Mouse (Mus musculus) gastrocnemius, adult 2 months (tissue): ENCODE data around the gene Ikzf2. TPM values are rescaled to one million over a fixed set of nuclear protein-coding genes. Genes with fewer than 3 reads are reported as not detected.

ENCODE experiments used
- DNase-seq: peaks from one replicate; pipeline ENCODE4 v3.0.0; 2022
- H3K27ac ChIP-seq: fragments of 200-600 bp; 2 replicates; pipeline ENCODE4 v1.8.1; 2022; ENCODE audit warnings: mild to moderate bottlenecking
- H3K4me3 ChIP-seq: fragments of 200-600 bp; 2 replicates; pipeline ENCODE4 v1.8.1; 2022; ENCODE audit warnings: mild to moderate bottlenecking, moderate library complexity
- CTCF ChIP-seq: fragments of 200-600 bp; IDR thresholded peaks from 2 replicates; pipeline ENCODE4 v1.8.1; 2022; ENCODE audit warnings: antibody characterized with exemption, mild to moderate bottlenecking, moderate library complexity
- intact Hi-C: fragments of 180-260 bp; cut with DNase I; formaldehyde crosslinking; loops from one replicate; pipeline ENCODE4 v1.15.1; 2025
- total RNA-seq, 2 experiments: library from RNA; stranded (reverse); gene quantifications; 2 replicates each; pipeline ENCODE4 v1.2.3; 2021

Gene Ikzf2
- total RNA-seq, 2 experiments from 2014 or later, result 15.0 to 24.4 TPM

DNA sequence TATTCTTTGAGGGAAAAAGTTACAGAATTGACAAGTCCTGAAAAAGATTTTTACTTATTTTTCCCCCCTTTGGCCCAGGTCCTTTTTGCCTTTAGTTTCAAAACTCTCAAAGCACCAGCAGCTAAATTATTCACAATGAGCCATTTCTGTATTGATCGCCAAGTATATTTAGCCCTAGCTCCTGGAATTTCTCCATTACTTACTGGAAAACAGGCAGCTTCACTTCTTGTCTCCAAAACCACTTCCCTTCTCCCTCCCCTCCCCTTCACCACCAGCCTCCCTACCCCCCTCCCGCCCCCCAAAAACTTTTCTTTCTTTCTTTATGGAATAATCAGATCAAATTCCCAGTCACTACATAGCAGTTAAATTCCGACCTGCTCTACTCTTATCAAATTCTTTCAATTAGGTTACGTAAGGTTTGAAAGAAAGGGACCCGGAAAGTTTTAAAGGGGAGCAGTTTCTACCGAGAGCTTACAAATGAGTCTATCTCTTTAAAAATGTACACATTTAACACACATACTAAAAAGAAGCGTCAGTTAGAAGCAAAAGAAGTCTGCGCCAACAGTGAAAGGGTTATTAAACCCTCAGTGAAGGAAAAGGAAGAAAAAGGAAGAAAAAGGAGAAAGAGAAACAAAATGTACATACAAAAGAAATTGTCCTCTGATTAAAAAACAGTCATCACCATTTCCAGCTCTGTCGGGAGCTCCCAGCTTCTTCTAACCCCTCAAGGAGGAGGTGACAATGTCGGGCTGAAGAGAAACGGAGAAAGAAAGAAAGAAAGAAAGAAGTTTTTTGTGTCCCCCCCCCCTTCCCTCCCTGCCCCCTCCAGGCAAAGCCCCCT, 1.8 kb downstream of the Ikzf2 start:
- peak overlapping the region; percentile 91 for H3K27ac ChIP-seq
- TF ChIP-seq CTCF, result no peak
- peak overlapping the region; percentile 94 for H3K4me3 ChIP-seq
- intact Hi-C loops, result loop anchor here (5.0 kb wide), 3 partner anchors 43 to 443 kb away; no protein-coding TSS in a partner anchor
- DNase-seq, result no peak

DNA sequence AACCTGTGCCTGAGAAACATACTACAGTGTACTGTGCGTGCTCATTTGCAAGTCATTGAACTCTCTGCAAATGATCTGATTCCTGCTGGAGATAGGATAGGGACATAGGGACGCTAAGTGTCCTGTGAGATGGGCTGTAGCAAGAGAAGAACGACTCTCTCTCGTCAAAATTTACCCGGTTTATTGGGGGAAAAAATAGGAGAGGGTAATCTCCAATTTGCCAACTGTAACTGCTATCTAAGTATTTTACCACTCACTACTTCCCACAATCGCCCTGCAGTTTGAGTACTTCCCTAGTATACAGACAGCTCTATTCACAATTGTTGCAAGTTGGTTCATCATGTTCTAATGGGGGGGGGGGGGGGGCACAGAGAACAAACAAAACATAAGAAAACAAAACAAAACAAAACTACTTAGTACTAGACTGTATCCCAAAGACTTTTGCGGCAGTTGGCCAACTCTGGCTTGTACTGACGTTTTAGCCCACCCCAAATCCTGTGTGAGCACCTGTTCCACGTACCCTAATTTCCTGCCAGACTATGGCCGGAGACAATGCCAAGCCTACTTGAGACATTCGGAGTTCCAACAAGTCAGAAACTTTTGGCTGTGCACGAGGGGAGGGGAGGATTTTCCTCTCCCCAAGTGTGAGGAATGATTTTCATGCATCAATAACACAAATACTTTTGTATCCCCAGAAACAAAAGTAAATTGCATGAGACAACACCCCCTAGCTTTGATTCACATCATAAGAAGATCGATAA, 2.6 kb downstream of the Ikzf2 start:
- peak; percentile 24 for DNase-seq
- Histone ChIP-seq H3K27ac (peak overlapping the region; percentile 91), H3K4me3 (peak overlapping the region; percentile 94)
- intact Hi-C loops, result loop anchor here (5.0 kb wide), 4 partner anchors 42 to 442 kb away; no protein-coding TSS in a partner anchor
- no peak for TF ChIP-seq CTCF

DNA sequence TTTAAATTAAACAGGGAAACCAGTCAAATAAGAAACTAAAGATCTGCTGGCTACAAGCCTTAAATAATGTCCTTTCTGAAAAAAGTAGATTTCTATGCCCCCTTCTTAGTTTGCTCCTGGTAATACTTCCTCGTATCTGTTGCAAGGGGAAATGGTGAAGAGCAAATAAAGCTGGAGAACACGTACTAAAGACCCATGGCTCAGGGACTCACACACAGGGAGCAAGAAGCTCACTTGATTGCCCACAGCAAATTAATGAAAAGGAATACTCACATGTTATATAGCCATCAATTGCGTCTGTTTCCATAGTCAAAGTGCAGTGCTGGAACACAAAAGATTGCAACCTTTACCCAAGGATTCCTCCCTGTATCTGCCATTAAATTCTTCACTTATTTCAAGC, 3.2 kb downstream of the Ikzf2 start:
- no peak for TF ChIP-seq CTCF
- DNase-seq, result no peak
- intact Hi-C loops, result loop anchor here (5.0 kb wide), 1 partner anchor 87 kb away; no protein-coding TSS in a partner anchor
- H3K27ac ChIP-seq, result peak overlapping the region; percentile 91; the same call in 1 of the 2 replicates
- peak overlapping the region; percentile 94 for H3K4me3 ChIP-seq

DNA sequence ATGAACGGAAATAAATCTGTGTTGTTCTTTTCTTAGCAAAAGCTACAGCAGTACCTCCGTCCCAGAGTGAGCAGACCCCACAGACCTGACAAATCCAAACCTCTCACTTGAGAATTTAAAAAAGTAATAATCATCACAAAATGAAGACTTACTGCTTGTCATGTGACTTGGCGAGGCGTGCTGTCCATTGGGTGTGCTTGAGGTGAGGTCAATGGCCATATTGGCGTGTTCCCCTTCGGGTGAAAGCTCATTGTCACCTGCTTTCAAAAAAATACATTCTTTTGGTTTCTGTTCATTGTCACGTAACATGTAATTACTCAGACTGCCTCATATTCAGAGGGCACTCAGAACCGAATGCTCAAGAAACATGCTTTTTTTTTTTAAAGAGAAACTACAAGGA, 4.0 kb downstream of the Ikzf2 start:
- intact Hi-C loops, result loop anchor here (5.0 kb wide), 1 partner anchor 86 kb away; no protein-coding TSS in a partner anchor
- Histone ChIP-seq H3K4me3 (no peak overlapping the region), H3K27ac (no peak overlapping the region)
- TF ChIP-seq CTCF, result no peak
- no peak for DNase-seq

DNA sequence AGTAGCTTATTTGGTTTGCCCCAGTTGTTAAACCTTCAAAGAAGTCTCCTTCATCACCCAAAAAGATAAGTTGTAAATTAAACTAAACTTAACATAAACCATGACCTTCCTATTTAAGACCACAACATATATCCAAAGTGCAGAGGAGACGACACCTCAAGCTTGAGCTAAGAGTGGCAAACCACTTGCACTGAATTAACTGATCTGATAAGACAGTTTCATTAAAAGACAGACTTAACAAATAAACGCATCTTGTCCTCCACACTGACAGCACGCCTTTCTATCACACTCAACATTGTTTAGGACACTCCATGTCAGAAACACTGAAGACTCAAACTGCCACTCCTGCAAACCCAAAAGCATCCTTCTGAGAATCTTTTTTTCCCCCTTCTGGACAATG, 4.8 kb downstream of the Ikzf2 start:
- Histone ChIP-seq H3K27ac (no peak overlapping the region), H3K4me3 (no peak overlapping the region)
- intact Hi-C loops, result loop anchor here (5.0 kb wide), 1 partner anchor 85 kb away; no protein-coding TSS in a partner anchor
- no peak for DNase-seq
- no peak for TF ChIP-seq CTCF

DNA sequence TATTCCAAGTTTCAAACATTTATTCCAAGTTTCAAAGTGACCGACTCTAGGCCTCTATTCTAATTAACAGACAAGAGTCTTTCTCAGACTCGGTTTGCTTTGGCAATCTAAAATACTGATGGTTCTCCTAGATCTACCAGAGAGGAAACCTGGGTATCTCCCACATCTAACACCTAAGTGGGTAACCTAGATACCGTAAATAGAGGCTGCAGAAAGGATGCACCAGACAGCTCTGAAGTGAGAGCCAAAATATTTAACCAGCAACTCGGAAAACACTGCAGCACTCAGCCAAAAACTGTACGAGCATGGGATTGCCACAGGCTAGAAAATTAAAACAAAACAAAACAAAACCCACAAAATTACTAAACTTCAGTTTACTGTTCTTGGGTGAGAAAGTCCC, 6.0 kb downstream of the Ikzf2 start:
- Histone ChIP-seq H3K27ac (no peak overlapping the region), H3K4me3 (no peak overlapping the region)
- no peak for TF ChIP-seq CTCF
- intact Hi-C loops, result loop anchor here (5.0 kb wide), 1 partner anchor 84 kb away; no protein-coding TSS in a partner anchor
- DNase-seq, result no peak

DNA sequence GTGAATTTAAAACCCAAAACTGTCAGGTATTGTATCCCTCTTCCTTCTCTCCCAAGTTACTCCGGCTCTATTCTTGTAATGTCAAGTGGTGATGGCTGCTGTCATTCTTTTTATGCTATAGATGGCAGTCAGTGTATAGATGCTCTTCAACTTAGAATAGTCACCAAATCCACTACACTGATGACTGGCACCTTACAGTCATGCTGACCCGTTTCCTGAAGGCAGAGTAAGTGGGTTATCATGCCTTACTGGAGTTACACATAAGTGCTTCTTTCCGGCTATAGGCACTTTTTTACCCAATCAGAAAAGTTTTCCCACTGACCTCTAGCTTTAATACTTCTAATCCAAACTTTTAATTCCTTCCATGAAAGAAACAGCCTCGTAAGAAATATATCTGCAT, 6.5 kb downstream of the Ikzf2 start:
- intact Hi-C loops, result loop anchor here (5.0 kb wide), 1 partner anchor 83 kb away; no protein-coding TSS in a partner anchor
- Histone ChIP-seq H3K4me3 (no peak overlapping the region), H3K27ac (no peak overlapping the region)
- DNase-seq, result no peak
- TF ChIP-seq CTCF, result no peak

DNA sequence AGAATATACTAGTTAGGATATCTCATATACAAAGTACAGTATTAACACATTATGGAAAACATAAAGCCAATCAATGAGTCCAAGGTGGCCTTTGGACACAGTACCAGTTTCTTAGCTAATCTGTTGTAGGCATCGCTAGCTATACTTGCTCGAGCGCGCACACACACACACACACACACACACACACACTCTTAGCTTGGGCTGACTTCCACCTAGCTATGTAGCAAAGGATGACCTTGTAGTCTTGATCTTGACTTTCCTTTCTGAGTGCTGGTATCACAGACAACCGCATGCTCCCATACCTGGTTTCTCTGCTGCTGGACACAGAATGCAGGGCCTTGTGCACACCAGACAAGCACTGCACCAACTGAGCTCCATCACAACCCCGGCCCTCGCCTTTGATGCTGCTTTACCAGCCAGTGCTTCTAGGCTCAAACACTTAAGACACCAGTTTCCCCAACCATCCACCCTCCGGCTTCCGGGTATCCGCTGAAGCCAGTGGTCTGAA, 17.1 kb downstream of the Ikzf2 start:
- no peak for DNase-seq
- intact Hi-C loops, result no loop called here

DNA sequence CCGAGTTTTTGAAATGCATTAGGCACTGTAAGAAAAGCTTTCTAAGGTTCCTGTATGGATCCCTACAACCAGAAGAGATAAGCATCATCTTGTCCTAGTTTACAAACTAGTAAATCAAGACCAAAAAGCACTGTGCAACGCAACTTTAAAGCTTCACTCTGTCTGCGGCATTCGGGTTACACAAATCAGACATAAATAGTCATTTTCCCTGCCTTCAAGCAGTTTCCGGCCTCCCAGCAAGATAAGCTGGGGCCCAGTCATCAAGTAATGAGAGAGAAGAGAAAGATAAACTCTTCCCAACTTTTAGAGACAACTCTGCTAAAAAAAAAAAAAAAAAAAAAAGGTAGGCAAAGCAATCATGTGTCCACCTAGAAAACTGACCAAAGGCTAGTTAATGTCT, 19.6 kb downstream of the Ikzf2 start:
- Histone ChIP-seq H3K4me3 (no peak overlapping the region), H3K27ac (no peak overlapping the region)
- no peak for DNase-seq
- intact Hi-C loops, result no loop called here
- no peak for TF ChIP-seq CTCF

More for the DNA sequence above, 17.1 kb downstream of the Ikzf2 start:
- no peak overlapping the region for H3K4me3 ChIP-seq
- TF ChIP-seq CTCF, result no peak
- no peak overlapping the region for H3K27ac ChIP-seq

DNA sequence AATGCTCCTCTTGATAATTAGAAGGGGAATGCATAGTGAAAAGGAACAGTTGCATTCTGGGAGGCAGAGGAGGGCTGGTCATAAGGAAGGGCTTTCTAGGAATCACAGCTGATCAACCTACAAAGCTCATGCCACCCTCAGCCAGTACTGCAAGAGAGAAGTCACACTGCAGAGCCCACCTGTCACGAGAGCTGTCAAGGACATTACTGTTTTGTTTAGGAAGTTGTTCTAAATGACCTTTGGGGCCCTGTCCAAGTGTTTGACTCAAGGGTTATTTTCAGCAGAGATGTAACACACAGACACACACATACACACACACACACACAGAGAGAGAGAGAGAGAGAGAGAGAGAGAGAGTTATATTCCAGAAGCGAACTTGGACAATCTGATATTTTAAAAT, 27.3 kb downstream of the Ikzf2 start:
- intact Hi-C loops, result loop anchor here (10.0 kb wide), 1 partner anchor 155 kb away; no protein-coding TSS in a partner anchor
- Histone ChIP-seq H3K4me3 (no peak overlapping the region), H3K27ac (no peak overlapping the region; the same call in 1 of the 2 replicates)
- no peak for DNase-seq
- TF ChIP-seq CTCF, result no peak

DNA sequence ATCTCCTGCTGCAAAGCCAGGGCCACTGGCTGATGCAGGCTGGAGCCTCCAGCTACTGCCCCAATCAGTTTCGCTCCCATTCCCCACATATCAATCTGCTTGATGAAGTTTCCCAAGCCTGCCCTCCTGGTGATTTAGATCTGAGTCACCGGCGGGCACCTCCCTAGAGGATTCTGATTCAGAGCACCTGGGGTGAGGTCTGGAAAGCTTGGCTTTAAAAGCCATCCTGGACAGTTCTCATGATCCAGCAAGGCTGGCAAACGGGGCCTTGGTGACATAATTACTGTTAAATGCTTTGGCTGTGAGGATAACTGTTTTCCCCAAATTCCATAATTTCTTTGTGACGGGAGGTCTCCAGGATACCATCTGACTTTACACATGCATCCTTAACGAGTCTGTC, 29.0 kb downstream of the Ikzf2 start:
- no peak for DNase-seq
- Histone ChIP-seq H3K27ac (no peak overlapping the region; the same call in 1 of the 2 replicates), H3K4me3 (no peak overlapping the region)
- no peak for TF ChIP-seq CTCF
- intact Hi-C loops, result loop anchor here (10.0 kb wide), 1 partner anchor 153 kb away; no protein-coding TSS in a partner anchor

DNA sequence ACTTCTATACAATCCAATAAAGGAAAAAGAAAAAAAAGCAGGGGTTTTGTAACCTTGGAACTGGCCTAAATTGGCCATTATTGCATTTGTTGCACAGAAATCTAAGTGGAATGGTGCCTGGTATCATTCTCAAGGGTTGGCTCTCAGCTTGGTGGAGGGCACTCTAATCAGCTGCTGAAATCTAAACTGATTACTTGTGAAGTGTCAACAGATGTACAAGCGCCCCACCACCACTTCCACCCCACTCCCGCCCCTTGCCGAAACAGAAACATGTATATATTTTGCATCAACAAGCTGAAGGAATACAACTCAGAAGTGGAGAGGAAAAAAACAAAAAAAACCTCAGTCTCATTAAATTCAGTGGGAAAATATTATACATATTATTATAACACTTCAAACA, 29.6 kb downstream of the Ikzf2 start:
- Histone ChIP-seq H3K27ac (peak overlapping the region; percentile 83), H3K4me3 (peak overlapping the region; percentile 32)
- no peak for DNase-seq
- intact Hi-C loops, result loop anchor here (10.0 kb wide), 1 partner anchor 153 kb away; no protein-coding TSS in a partner anchor
- no peak for TF ChIP-seq CTCF
